Mouse (Mus musculus): Measurements from ENCODE around the gene Eef2. TPM values are rescaled to one million over a fixed set of nuclear protein-coding genes. Genes with fewer than 3 reads are reported as not detected.

Gene Eef2
- total and polyA plus RNA-seq, 3 experiments: 1,752 to 4,660 (median 2,649) TPM

DNA sequence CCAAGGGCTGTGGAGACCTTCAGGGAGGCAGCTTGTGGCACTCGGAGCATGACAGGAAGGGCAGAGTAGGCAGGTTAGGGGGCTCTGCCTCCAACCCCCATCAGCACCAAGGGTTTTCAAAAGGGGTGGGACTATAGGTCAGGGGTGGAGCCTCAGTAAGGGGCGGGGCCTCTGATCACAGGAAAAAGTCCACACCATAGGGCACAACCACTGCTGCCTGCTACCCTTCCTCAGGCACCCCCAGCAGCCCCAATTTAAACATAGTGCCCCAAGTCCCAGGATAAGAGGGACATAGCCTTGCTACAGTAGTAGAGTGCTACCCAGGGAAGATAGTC is 14.1 kb upstream of the Eef2 start:
- dilution Hi-C loops (cut with MboI; ENCODE audit: extremely low pct_ligation_motif_present, extremely low pct_unique_long_range_greater_than_20kb, low sequenced_read_pairs): no loop called here
- H3K4me2 ChIP-seq (ENCODE audit: insufficient read depth, low read depth, poor library complexity, severe bottlenecking): peak overlapping the region; percentile 18; the same call in 1 of the 2 replicates
- H3K27me3 ChIP-seq (replicated peaks): no peaks in the 10 kb centered on the region
- H3K9ac ChIP-seq (ENCODE audit: insufficient read depth, low read depth): no peak overlapping the region
- no peak for DNase-seq (ENCODE audit: extremely low read depth)
- H3K36me3 ChIP-seq (replicated peaks in 1 of 2; ENCODE audit: control insufficient read depth in 1 of 2, insufficient read depth in 1 of 2, low read length in 1 of 2): peaks cover 46 to 78% of the 10 kb centered on the region in 2 experiments
- TF ChIP-seq TCF12 (IDR thresholded peaks at IDR 0.05; ENCODE audit: low read depth, low read length): no peak
- TF ChIP-seq MXI1 (IDR thresholded peaks at IDR 0.05; ENCODE audit: low read depth, low read length): 0 out of 2 replicates have a peak, but pooled peaks have one; percentile 4
- no peak for TF ChIP-seq GABPA (IDR thresholded peaks at IDR 0.05; ENCODE audit: insufficient replicate concordance, low read depth, low read length)
- TF ChIP-seq RAD21 (IDR thresholded peaks at IDR 0.05; ENCODE audit: low read depth, low read length): no peak
- no peak; the same call in 1 of the 2 replicates for TF ChIP-seq MYC (IDR thresholded peaks at IDR 0.05; ENCODE audit: low read depth, low read length)
- TF ChIP-seq USF1 (IDR thresholded peaks at IDR 0.05; ENCODE audit: low read depth, low read length): no peak
- TF ChIP-seq E2F4 (IDR thresholded peaks at IDR 0.05; ENCODE audit: insufficient replicate concordance, low read depth, low read length): no peak
- no peak for TF ChIP-seq MAZ (IDR thresholded peaks at IDR 0.05; ENCODE audit: low read depth, low read length)
- no peak for TF ChIP-seq MAFK (IDR thresholded peaks at IDR 0.05; ENCODE audit: insufficient replicate concordance, low read length)
- TF ChIP-seq ZC3H11A (IDR thresholded peaks at IDR 0.05; ENCODE audit: low read depth, low read length): no peak
- no peak for TF ChIP-seq RCOR1 (conservative IDR thresholded peaks at IDR 0.05; ENCODE audit: low read depth, low read length)
- no peak for TF ChIP-seq ELF1 (IDR thresholded peaks at IDR 0.05; ENCODE audit: low read depth, low read length)
- TF ChIP-seq CTCF (conservative IDR thresholded peaks at IDR 0.05 in 1 of 2, IDR thresholded peaks at IDR 0.05 in 1 of 2; ENCODE audit: low read depth in 2 of 2, low read length in 2 of 2): no peak
- peak; percentile 40; the same call in 1 of the 2 replicates for TF ChIP-seq ZMIZ1 (IDR thresholded peaks at IDR 0.05; ENCODE audit: low read depth, low read length)
- no peak for TF ChIP-seq ZNF384 (IDR thresholded peaks at IDR 0.05; ENCODE audit: low read depth, low read length)
- 0 out of 2 replicates have a peak, but pooled peaks have one; percentile 21 for TF ChIP-seq IRF4 (IDR thresholded peaks at IDR 0.05; ENCODE audit: low read depth, low read length)
- no peak for TF ChIP-seq MEF2A (IDR thresholded peaks at IDR 0.05; ENCODE audit: borderline replicate concordance, low read depth, low read length)
- TF ChIP-seq MAX (IDR thresholded peaks at IDR 0.05; ENCODE audit: low read length): no peak; the same call in 1 of the 2 replicates
- peak; percentile 10; the same call in 1 of the 2 replicates for TF ChIP-seq HCFC1 (IDR thresholded peaks at IDR 0.05; ENCODE audit: low read depth, low read length)
- no peak for TF ChIP-seq SMC3 (IDR thresholded peaks at IDR 0.05; ENCODE audit: low read depth, low read length)
- TF ChIP-seq NELFE (IDR thresholded peaks at IDR 0.05; ENCODE audit: low read depth, low read length): peak; percentile 27; the same call in 1 of the 2 replicates
- TF ChIP-seq NRF1 (IDR thresholded peaks at IDR 0.05; ENCODE audit: low read depth, low read length): no peak
- TF ChIP-seq TBP (conservative IDR thresholded peaks at IDR 0.05; ENCODE audit: low read depth, low read length): 0 out of 2 replicates have a peak, but pooled peaks have one; percentile 4
- TF ChIP-seq SIN3A (IDR thresholded peaks at IDR 0.05; ENCODE audit: low read length): 0 out of 2 replicates have a peak, but pooled peaks have one; percentile 2
- no peak for TF ChIP-seq POLR2AphosphoS2 (IDR thresholded peaks at IDR 0.05; ENCODE audit: low read depth, low read length)
- TF ChIP-seq UBTF (IDR thresholded peaks at IDR 0.05; ENCODE audit: low read depth, low read length): no peak
- TF ChIP-seq ETS1 (conservative IDR thresholded peaks at IDR 0.05; ENCODE audit: low read depth, low read length): no peak
- no peak for TF ChIP-seq CHD1 (IDR thresholded peaks at IDR 0.05; ENCODE audit: low read depth, low read length)
- peak; percentile 23; the same call in 1 of the 2 replicates for TF ChIP-seq CHD2 (IDR thresholded peaks at IDR 0.05; ENCODE audit: low read length)
- TF ChIP-seq ZKSCAN1 (IDR thresholded peaks at IDR 0.05; ENCODE audit: borderline replicate concordance, low read depth, low read length): no peak
- no peak for TF ChIP-seq JUND (conservative IDR thresholded peaks at IDR 0.05; ENCODE audit: low read depth, low read length)
- peak; percentile 11; the same call in 1 of the 2 replicates for TF ChIP-seq POLR2A (IDR thresholded peaks at IDR 0.05; ENCODE audit: low read depth, low read length)
- no peak for TF ChIP-seq KAT2A (IDR thresholded peaks at IDR 0.05; ENCODE audit: insufficient replicate concordance, low read length)
- no peak for TF ChIP-seq JUN (IDR thresholded peaks at IDR 0.05; ENCODE audit: insufficient read depth, low read depth, low read length)
- TF ChIP-seq USF2 (conservative IDR thresholded peaks at IDR 0.05; ENCODE audit: low read depth, low read length): no peak
- no peak for TF ChIP-seq PAX5 (IDR thresholded peaks at IDR 0.05; ENCODE audit: low read length)
- TF ChIP-seq BHLHE40 (IDR thresholded peaks at IDR 0.05; ENCODE audit: low read depth, low read length): no peak
- no peak for TF ChIP-seq EP300 (IDR thresholded peaks at IDR 0.05; ENCODE audit: low read length)
- H3K27ac ChIP-seq (ENCODE audit: insufficient read depth, low read depth): peak overlapping the region; percentile 83
- H3K4me1 ChIP-seq (ENCODE audit: control insufficient read depth in 1 of 2, insufficient read depth in 2 of 2): peaks cover 35 to 70% of the 10 kb centered on the region in 2 experiments
- in situ Hi-C loops (cut with MboI; ENCODE audit: low pct_ligation_motif_present, low pct_unique_long_range_greater_than_20kb, low sequenced_read_pairs): loop anchor here (10.0 kb wide), 1 partner anchor 237 kb away; no protein-coding TSS in a partner anchor
- H3K9me3 ChIP-seq (replicated peaks; ENCODE audit: low read length): no peaks in the 10 kb centered on the region
- H3K79me2 ChIP-seq (replicated peaks; ENCODE audit: control insufficient read depth, extremely low read depth, insufficient read depth, poor library complexity, severe bottlenecking): peaks cover 40% of the 10 kb centered on the region
- peak overlapping the region; percentile 26 to 42 (median 30) for H3K4me3 ChIP-seq (replicated peaks in 1 of 3; ENCODE audit: low read depth in 2 of 3, low read length in 2 of 3, poor library complexity in 1 of 3)
